Mouse (Mus musculus) lung, postnatal 0 days (tissue): ENCODE data around the gene Hoxa4.

Source experiments
- CTCF ChIP-seq: IDR thresholded peaks from 2 replicates; pipeline ENCODE4 v1.5.1; 2016; ENCODE audit warnings: antibody characterized with exemption, mild to moderate bottlenecking
- EP300 ChIP-seq: IDR thresholded peaks from 2 replicates; pipeline ENCODE4 v1.6.1; 2016; ENCODE audit warnings: antibody characterized with exemption, mild to moderate bottlenecking, control low read depth

DNA sequence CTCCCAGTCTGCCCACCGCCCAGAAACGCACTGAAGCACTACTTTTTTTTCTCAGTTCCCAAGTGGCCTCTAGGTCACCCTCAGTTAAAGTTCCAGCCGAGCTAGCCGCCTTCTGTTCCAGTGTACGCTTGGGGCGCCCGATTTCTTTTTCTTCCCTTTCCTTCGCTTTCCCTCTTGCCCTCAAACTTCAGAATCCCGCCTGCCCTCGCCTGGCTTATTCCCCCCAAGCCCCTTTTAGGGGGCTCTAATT, 11.5 kb upstream of the Hoxa4 start:
- TF ChIP-seq EP300 (no peak), CTCF (no peak)
